Mouse (Mus musculus) ES-Bruce4 (cell line): ENCODE results near the gene Clpsl2. TPM values are rescaled to one million over a fixed set of nuclear protein-coding genes. Genes with fewer than 3 reads are reported as not detected.

Experiments used
- H3K27ac ChIP-seq: 2 replicates; pipeline ENCODE4 v1.5.1; 2012; ENCODE audit warnings: low read length, inconsistent platforms; ENCODE audit not compliant: insufficient read depth
- H3K27me3 ChIP-seq: 2 replicates; pipeline ENCODE4 v1.6.1; 2012; ENCODE audit warnings: mild to moderate bottlenecking, low read length, inconsistent platforms; ENCODE audit not compliant: control insufficient read depth, poor library complexity, insufficient read depth, severe bottlenecking
- H3K36me3 ChIP-seq: 2 replicates; pipeline ENCODE4 v1.6.1; 2012; ENCODE audit warnings: inconsistent platforms, mild to moderate bottlenecking, low read length, moderate library complexity; ENCODE audit not compliant: control insufficient read depth, poor library complexity, insufficient read depth, severe bottlenecking
- H3K4me1 ChIP-seq: one replicate; pipeline ENCODE4 v1.8.1; 2011; ENCODE audit warnings: low read length; ENCODE audit not compliant: control insufficient read depth, insufficient read depth
- H3K4me3 ChIP-seq: 2 replicates; pipeline ENCODE4 v1.5.1; 2011; ENCODE audit warnings: low read depth, mild to moderate bottlenecking, low read length
- H3K9ac ChIP-seq: 2 replicates; pipeline ENCODE4 v1.6.1; 2012; ENCODE audit warnings: low read depth, mild to moderate bottlenecking, inconsistent platforms; ENCODE audit not compliant: poor library complexity, severe bottlenecking
- H3K9me3 ChIP-seq: replicated peaks from 2 replicates; pipeline ENCODE4 v1.6.1; 2012; ENCODE audit warnings: mild to moderate bottlenecking, low read length, inconsistent platforms; ENCODE audit not compliant: control insufficient read depth, poor library complexity, insufficient read depth, severe bottlenecking
- CTCF ChIP-seq: IDR thresholded peaks from one replicate; pipeline ENCODE4 v1.8.1; 2011; ENCODE audit warnings: low read depth, low read length
- EP300 ChIP-seq: IDR thresholded peaks from 2 replicates; pipeline ENCODE4 v1.6.1; 2011; ENCODE audit warnings: low read depth, low read length; ENCODE audit not compliant: insufficient read depth
- POLR2A ChIP-seq: IDR thresholded peaks from one replicate; pipeline ENCODE4 v1.8.1; 2011; ENCODE audit warnings: low read length; ENCODE audit not compliant: insufficient read depth
- polyA plus RNA-seq: library from polyadenylated mRNA; stranded (reverse); fragments of >200 nt; gene quantifications from 2 replicates; pipeline ENCODE4 v1.2.4, GENCODE M21; 2011; ENCODE audit warnings: low read depth; ENCODE audit not compliant: missing spikeins, insufficient read depth, insufficient read length

The Clpsl2 gene
- not detected in 2 replicates for polyA plus RNA-seq

DNA sequence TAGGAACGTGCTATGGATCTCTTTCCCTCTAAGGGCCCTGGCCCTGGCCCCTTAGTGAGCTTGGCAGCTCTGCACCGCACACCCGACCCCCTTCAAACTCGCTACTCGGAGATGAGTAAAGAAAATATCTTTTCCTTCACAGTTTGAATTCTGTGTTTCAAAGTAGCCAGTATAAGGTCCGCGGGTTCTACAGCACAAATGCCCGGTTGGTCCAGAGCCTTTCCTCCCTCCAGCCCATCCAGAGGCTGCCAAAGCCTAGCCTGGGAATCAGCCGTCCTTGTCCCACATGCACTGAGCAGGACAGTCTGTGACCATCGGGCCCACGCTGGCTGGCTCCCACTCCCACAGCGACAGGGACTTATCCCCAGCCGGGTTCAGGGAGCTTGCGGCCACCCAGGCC is at the start of gene Clpsl2:
Clpsl2 (plus strand) TSS at position 301 of the 400 bp plus-strand sequence.
- H3K9me3 ChIP-seq, result no peaks in the 10 kb centered on the region
- H3K27me3 ChIP-seq, result no peaks in the 10 kb centered on the region
- H3K4me3 ChIP-seq, result peak within 1 kb of the TSS; percentile 2; the same call in 1 of the 2 replicates
- peaks cover 4% of the 10 kb centered on the region for H3K4me1 ChIP-seq
- peak within 1 kb of the TSS; percentile 7; the same call in 1 of the 2 replicates for H3K9ac ChIP-seq
- no peak within 1 kb of the TSS for H3K27ac ChIP-seq
- H3K36me3 ChIP-seq, result no peaks in the 10 kb centered on the region
- no peak for TF ChIP-seq POLR2A
- no peak for TF ChIP-seq CTCF
- no peak for TF ChIP-seq EP300

DNA sequence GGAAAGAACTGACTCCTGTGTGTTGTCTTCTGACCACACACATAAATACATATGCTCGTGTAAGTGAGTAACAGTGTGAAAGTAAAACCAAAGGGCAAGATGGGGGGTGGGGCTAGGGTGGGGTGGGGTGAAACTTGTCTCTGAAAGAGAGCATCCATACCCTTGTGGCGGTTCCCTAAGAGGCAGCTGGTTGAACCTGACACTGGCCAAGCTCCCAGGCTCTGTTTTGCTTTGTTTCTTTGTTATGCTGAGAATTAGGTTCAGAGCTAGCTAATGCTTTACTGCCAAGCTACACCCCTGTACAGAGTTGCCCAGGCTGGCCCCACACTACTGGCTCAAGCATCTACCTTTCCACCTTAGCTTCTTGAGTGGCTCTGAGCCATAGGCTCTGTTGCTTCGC is 48.7 kb upstream of the Clpsl2 start:
- Histone ChIP-seq H3K9me3 (0 out of 2 replicates have a peak, but pooled peaks cover 3% of the 10 kb centered on the region), H3K9ac (no peak overlapping the region), H3K36me3 (no peaks in the 10 kb centered on the region), H3K4me3 (no peak overlapping the region), H3K27me3 (no peaks in the 10 kb centered on the region), H3K4me1 (peaks cover 2% of the 10 kb centered on the region), H3K27ac (peak overlapping the region; percentile 35)
- no peak for TF ChIP-seq POLR2A
- TF ChIP-seq EP300, result 0 out of 2 replicates have a peak, but pooled peaks have one; percentile 30

DNA sequence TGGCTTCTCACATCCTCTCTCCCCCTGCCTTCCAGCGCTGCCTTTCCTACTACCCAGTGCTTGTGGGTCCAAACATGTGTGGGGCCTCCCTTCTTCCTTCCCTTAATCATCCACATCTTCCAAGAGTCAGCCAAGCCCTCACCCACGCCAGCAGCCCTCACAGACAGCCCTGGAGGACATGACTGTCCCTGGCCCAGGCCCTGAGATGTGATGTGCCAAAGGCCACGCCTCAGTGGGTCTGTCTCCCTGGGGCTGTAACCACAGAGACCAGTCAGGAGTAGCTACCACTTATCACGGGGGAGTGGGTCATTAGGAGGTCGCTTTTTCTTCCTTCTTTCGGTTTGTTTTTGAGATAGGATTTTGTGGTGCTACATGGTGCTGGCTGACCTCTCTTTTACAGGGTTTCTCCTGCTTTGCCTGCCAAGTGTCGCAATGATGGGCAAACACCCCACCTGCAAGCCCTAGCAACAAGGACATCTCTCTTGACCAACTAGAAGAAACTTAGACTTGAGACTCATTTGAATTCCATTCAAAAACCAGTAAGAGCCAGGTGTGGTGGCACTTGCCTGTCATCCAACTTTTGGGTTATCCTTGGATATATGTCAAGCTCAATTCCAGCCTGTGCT is 46.9 kb upstream of the Clpsl2 start:
- H3K4me1 ChIP-seq, result peaks cover 7% of the 10 kb centered on the region
- no peaks in the 10 kb centered on the region for H3K27me3 ChIP-seq
- H3K9ac ChIP-seq, result no peak overlapping the region
- H3K36me3 ChIP-seq, result no peaks in the 10 kb centered on the region
- no peak overlapping the region for H3K27ac ChIP-seq
- no peak overlapping the region for H3K4me3 ChIP-seq
- TF ChIP-seq CTCF (no peak), EP300 (no peak), POLR2A (no peak)
- H3K9me3 ChIP-seq, result no peaks in the 10 kb centered on the region

DNA sequence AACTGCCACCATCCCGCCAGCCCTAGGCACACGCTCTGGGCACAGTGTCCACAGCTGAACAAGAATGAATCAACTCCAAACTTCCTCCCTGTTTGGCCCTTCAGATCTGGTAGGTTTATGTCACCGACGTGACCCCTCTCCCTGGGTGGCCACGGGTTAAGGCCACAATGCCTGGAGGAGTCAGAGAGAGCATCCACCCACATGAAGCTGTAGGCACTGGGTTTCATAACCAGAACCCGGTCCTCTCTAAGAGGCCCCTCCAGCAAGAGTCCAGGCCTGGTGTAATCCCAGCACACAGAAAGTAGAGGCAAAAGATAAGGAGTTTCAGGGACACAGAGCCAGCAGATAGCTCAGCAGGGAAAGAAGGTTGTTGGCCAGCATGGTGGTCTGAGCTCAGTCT is 45.0 kb upstream of the Clpsl2 start:
- TF ChIP-seq EP300 (no peak), CTCF (no peak), POLR2A (no peak)
- no peak overlapping the region for H3K4me3 ChIP-seq
- no peak overlapping the region for H3K27ac ChIP-seq
- no peak overlapping the region for H3K9ac ChIP-seq
- H3K27me3 ChIP-seq, result no peaks in the 10 kb centered on the region
- peaks cover 7% of the 10 kb centered on the region for H3K4me1 ChIP-seq
- no peaks in the 10 kb centered on the region for H3K9me3 ChIP-seq
- H3K36me3 ChIP-seq, result no peaks in the 10 kb centered on the region

DNA sequence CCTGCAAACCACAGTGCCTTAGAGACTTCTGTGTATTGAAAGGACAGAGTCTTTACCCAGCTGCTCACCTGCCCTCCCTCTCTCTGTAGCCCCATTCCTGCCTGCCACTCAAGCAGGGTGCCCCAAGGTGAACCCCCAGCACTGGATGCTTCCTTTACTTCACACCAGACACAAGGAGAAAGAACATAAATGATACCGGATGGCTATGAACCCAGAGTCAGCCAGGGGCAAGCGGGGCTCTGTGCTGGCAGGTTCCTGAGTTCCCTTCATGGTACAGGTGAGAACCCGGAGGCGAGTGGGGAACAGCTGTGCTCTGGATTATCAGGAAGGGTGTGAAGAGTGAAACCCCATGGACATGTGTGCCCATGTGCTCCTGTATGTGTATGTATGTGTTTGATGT is 43.6 kb upstream of the Clpsl2 start:
- H3K9ac ChIP-seq, result no peak overlapping the region
- H3K36me3 ChIP-seq, result no peaks in the 10 kb centered on the region
- H3K27me3 ChIP-seq, result no peaks in the 10 kb centered on the region
- H3K4me3 ChIP-seq, result no peak overlapping the region
- TF ChIP-seq POLR2A, result no peak
- TF ChIP-seq EP300, result no peak
- no peak for TF ChIP-seq CTCF
- no peak overlapping the region for H3K27ac ChIP-seq
- no peaks in the 10 kb centered on the region for H3K9me3 ChIP-seq
- peaks cover 7% of the 10 kb centered on the region for H3K4me1 ChIP-seq

DNA sequence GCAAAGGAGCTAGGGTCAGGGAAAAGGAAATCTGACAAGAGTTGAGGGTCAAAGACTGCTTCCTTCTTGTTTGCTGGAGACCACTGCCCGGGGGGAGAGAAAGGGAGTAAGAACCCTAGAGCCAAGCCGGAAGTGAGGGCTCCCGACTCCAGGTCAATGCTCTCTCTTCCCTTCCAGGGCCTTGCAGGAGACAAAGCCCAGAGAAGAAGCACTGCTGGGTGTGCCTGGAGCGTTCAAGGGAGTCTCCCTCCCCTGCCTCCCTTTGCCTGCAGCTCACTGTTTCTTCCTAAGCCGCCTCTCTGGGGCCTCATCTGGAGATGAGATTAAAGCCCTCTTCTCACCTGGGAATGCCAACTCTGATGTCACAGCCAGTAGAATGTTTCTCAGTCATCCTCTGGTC is 42.3 kb upstream of the Clpsl2 start:
- peak overlapping the region; percentile 42; the same call in 1 of the 2 replicates for H3K27ac ChIP-seq
- no peak overlapping the region for H3K4me3 ChIP-seq
- H3K36me3 ChIP-seq, result no peaks in the 10 kb centered on the region
- TF ChIP-seq EP300, result no peak
- TF ChIP-seq CTCF, result no peak
- TF ChIP-seq POLR2A, result no peak
- H3K4me1 ChIP-seq, result peaks cover 7% of the 10 kb centered on the region
- no peaks in the 10 kb centered on the region for H3K27me3 ChIP-seq
- no peaks in the 10 kb centered on the region for H3K9me3 ChIP-seq
- H3K9ac ChIP-seq, result no peak overlapping the region
